Mouse (Mus musculus): ENCODE data around the gene Sirt6.
A peak's percentile ranks its signal among the peaks of the same experiment; 100 is the strongest.

Sirt6 gene

DNA sequence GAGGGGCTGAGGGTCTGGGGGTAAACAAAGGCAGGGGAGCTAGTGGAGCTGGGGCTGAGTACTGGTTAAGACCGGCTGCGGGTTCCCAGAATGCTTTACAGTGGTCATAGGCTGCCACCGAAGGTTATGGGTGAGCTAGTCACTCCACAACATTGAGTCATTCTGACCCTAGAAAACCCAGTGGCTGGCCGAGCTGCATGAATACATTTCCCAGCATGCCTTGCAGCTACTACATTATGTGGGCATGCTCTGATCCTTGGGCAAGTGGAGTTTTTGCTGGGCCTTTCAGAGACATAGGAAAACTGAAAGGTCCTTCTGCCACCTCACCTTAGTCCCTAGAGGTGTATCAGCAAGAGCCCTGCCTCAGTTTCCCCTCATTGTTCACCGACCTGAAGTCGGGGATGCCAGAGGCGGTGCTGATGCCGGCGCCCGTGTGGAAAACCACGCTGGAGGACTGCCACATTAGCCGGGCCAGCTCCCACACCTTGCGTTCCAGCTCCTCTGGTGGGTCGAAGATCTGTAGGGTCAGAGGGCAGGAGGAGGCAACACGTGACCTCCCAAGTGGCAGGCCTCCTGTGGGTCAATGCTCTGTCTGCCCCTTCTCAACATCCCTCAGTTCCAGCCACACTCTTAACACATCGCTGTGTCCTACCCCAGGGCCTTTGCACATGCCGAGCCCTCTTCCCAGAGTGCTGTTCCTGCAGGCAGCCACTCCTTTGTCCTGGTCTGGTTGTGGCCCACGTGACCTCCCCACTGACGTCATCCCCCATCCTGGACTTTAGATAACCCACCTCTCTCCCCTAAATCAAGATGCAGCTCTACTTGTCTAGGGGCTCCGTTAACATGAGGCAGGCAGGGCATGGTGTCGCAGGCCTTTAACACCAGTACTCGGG lies 1.2 kb downstream of the Sirt6 start:
- no peak for DNase-seq (ENCODE audit: low spot score in 2 of 2)

DNA sequence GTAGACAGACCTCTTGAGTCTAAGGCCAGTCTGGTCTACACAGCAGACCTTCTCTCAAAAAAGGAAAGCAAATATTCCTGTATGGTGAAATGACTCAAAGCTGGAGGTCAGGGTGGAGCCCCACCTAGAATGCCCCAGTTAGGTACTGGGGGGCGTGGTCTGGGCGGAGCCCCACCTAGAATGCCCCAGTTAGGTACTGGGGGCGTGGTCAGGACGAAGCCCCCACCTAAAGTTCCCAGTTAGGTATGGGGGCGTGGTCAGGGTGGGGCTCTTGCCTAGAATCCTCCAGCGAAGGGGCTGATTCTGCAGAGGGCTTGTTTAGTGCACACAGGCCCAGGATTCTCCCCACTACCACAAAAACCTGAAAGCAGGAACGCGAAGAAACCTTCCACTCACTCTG lies 4.2 kb downstream of the Sirt6 start:
- no peak for DNase-seq (ENCODE audit: low spot score in 2 of 2)

DNA sequence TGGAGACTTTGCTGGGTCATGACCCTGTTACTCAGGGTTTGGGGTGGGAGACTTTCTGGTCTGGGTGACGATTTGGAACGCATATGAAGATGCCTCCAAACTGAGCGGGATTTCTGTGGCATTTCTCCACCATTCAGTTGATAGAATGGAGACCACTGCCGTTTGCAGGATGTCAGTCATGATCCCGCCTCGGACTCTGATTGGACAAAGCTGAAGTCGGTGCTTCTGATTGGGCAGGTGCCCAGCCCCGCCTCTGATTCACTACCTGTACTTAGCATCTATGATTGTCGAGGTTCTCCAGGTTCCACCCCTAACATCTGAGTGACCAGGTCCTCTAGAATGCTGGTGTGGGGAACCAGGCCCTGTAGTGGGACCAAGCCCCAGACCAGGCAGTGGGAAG lies 6.8 kb downstream of the Sirt6 start:
- no peak for DNase-seq (ENCODE audit: low spot score in 2 of 2)

DNA sequence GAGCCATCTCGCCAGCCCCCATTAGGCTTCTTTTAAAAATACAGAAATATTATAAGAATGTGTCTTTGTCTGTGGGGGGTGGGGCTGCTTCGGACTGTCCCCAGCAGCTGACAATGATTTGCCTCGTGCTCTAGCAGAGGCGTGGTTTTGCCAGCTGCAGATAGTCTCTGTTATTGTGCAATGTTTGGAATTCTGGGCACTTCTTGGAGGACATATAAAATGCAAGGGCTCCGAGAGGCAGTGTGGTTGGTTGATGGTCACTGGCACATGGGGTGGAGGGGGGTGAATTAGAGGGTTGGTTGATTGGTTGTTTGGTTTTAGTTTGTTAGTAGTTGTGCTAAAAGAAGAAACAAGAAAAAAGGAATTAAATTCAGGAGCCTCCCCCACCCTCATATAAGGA lies 7.6 kb downstream of the Sirt6 start:
- DNase-seq (ENCODE audit: low spot score in 2 of 2) = no peak

DNA sequence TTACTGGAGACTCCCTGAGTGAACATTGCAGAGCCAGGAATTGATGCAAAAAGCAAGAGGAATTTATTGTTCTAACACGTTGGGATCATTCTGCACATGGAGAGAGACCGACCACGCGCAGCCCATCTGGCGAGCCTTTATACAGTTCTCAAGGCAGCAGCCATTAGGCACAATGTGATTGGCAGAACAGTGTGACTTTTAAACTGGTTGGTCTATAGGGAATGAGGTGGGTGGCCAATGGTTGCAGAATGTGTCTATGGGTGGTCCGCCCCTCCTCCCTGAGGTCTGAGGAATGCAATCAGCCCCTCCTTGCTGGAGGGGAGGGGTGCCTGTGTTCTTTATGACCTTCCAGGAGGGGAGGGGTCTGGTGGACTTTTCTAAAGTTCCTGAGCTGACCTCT lies 12.1 kb downstream of the Sirt6 start:
- DNase-seq (ENCODE audit: low spot score in 2 of 2) = no peak

DNA sequence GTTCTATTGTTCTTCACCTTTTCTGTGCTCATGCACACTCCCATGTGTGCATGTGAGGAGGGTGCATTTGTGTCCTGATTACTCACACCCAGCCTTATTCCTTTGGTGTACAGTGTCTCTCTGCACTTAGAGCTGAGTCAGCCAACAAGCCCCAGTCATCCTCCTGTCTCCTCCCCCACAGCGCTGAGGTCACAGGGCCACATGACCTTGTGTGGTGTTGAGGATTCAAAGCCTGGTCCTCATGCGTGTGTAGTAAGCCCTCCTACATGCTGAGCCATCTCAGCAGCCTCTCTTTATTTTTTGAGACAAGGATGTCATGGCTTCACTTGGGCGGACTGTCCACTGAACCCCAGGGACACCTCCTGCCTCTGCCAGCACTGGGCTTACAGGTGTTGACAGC lies 14.8 kb downstream of the Sirt6 start:
- no peak for DNase-seq (ENCODE audit: low spot score in 2 of 2)

DNA sequence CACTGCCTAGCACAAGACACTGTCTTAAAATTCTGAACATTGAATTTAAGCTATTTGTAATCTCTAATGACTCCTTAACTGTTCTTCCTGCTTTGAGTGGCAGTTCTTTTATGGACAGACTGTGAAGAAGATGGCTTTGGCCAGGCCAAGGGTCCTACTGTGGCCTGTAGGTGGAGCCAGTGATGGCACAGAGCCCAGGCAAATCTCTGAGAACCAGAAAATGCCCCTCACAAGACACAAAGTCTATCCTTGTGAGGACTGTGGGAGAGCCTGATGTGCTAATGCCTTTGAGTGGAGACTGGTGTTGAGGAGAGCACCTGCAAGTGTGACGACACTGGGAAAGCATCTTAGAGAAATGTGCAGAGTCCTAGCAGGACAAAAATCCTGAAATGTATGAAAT lies 19.3 kb downstream of the Sirt6 start:
- no peak for DNase-seq (ENCODE audit: low spot score in 2 of 2)

DNA sequence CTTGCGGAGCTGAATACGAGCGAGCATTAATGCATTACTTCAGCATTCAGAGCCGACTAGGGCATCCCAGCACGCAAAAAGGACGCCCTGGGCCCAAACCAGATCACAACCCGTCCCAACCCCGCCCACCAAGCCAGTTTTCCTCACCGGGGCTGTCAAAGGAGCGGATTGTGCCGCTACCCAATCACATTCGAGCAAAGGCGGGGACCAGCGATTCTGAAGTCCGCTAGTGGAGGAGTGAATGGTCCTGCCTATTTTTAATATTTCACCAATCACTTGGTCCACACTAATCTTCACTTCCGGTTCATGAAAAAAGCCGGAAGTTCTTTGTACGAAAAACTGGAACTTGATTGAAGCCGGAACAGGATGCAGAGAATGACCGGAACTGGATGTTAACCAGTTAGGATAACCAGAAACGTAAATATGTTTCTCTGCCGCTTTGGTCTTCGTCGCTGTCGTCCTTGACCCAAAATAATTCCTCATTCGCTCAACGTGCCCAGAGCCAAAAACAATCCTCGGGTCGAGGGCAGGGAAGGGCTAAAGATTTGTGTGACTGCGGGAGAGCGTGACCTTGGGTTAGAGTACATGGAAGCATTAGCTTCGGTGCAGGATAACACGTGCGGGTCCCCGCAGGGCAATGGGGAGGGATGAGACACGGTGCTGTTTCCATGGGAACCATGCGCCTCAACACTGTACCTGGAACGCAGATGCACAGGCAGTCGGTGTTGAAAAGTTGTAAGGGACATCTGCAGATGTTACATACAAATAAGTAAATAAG lies 21.4 kb downstream of the Sirt6 start, which contains the start of gene BC025920:
TSS of gene BC025920 (plus strand) at position 297 of the 778 bp plus-strand sequence.
- peak; percentile 92 to 93 for DNase-seq (ENCODE audit: low spot score in 2 of 2)

DNA sequence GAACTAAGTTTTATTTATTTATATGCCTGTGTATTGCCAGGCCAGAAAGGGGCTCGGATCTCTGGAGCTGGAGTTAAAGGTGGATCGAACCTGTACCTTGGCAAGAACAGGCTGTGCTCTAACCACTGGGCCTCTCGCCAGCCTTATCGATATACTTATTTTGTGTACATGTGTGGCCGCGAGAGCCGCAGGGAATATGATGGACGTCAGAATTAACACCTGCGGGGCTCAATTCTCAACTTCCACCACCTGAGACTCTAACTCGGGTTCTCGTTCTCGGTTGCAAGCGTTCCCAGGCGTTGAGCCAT lies 22.0 kb downstream of the Sirt6 start:
- no peak for DNase-seq (ENCODE audit: low spot score in 2 of 2)

DNA sequence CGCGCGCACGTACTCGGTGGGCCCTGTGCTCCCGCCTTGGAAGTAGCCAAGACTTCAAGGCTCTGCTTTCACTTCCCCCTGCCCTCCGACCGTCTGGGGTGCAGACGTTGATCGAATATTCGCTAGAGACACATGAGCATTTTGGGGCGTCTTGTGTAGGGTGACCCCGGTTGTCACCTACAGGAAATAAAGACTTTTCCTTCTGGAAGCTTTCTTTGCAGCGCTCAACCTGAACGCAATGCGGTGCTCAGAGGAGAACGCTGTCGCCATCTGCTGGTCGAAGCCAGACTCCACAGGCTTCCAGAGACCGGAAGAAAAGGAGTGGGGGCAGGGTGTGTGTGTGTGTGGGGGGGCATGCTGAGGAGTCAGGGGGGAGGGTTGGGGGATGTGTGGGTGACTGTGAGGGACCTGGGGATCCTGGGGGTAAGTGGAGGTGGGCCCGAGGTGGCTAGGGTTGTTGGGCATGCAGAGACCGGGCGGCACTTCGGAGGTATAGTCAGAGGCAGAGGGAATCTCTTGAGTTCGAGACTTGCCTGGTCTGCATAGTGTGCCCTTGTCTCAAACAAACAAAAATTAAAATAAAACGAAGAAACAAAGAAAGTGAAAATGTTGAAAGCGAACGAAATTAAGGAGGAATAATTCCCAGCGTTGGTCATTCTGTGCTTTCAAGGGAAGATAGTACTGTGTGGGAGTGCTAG lies 22.5 kb downstream of the Sirt6 start:
- DNase-seq (ENCODE audit: low spot score in 2 of 2) = peak in 1 of 2 experiments; percentile 85

DNA sequence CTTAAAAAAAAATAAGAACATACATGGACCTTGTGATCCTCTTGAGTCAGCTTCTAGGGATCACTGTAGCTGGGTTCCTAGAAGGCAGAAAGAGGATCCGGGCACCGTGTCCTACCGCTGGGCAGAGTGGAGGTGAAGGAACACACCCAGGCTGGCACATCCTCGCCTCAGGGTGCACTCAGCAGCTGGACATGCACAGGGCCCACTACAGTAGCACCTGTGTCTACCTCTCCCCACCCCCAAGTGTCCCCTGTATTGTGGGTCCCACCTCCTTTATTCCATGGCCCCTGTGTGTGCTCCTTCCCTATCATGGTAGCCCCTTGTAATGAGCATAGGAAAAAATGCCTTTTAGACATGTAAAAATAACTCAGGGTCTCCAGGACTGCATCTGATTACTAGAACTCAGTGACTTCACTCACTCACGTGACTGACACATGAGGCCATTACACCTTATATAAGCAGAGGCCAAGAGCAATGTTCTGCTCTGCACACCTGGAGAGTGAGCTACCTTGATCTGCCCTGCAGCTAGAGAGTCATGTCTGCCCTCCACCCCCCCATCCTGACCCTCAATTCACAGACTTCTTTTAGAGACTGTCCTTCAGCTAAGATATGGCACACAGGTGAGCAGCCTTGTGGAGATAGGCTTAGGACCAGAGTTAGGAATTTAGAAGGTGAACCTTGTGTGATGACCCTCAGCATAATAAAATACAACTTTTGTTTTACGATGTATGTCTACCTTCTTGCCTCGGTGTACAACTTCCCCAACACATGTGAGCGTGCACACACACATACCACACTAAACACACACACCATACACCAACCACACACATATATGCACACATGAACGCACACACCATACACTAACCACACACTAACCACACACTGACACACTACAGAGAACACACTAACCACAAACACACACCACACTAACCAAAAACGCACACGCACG lies 23.3 kb downstream of the Sirt6 start:
- no peak for DNase-seq (ENCODE audit: low spot score in 2 of 2)

DNA sequence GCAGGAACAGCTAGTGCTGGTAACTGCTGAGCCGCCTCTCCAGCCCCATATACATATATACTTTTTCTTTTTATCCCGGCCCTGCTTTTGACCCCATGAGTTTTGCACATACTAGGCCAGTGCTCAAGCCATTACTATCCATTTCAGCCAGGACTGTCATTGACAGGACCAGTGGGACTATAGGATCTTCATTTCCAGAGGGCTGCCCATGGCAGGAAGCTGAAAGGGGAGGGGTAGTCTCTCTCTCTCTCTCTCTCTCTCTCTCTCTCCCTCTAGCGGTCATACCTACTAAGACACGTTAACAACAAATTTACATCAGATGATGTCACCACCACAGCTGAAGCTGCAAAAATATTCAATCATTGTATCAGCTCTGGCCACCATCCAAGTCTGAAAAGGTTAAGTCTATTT lies 24.9 kb downstream of the Sirt6 start:
- no peak for DNase-seq (ENCODE audit: low spot score in 2 of 2)

DNA sequence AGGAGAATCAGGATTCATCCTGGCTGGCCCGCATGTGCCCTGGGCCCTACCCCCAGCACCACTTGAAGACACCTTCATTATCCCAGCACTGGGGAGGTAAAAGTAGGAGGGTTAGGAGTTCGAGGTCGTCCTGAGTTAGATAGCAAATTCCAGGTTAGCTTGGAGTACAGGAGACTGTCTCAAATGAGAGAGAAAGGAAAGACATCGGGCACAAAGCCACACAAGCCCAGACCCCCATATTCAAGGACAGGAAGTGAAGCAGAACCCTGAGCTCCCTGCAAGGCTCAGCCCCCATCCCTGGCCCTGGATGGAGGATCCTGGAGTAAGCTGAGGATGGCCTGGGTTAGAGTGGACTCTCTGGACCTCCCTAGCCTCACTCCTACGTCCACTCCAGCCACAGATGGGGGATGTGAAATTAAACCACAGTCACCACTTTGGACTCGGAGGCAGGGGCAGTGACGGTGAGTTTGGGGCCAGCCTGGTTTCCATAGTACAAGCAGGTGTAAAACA lies 26.1 kb downstream of the Sirt6 start:
- DNase-seq (ENCODE audit: low spot score in 2 of 2) = no peak

DNA sequence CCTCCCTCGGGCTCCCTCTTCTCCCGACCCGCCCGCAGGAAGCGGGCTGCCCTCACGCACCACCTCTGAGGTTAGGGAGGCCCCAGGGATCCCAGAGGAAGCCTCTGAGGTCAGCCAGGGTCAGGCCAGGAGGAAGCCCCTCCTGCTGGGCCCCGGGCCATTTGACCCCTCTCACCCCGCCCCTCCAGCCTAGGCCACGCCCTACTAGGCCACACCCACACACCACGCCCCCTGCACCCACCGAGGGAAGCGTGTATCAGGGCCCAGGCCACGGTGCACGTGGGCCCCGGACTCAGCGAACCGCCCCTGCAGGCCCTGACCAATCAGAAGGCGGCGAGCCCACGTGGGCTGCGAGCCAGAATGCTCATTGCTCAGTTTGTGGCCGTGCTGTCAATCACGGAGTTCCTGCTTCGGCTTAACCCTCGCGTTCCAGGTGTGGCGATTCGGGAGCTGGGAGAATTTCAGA lies 26.8 kb downstream of the Sirt6 start, which contains the start of gene Tle6:
TSS of gene Tle6 (minus strand) at position 336 of the 466 bp plus-strand sequence.
- peak; percentile 90 to 93 for DNase-seq (ENCODE audit: low spot score in 2 of 2)

DNA sequence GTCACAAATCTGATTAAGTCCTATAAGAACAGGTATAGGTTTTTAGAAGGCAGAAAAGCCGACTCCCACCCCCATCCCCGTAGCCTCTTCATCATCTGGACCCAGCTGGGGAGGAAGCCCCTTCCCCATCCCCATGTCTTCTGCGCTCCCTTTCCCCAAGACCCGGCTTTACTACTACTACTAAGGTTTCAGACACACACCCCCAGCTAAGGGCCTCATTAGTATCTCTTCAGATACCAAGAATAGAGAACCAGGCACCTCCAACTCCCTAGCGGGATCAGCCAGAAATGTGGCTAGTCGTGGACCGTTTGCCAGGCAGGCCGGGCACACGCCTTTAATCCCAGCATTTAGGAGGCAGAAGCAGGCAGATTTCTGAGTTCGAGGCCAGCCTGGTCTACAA lies 27.5 kb downstream of the Sirt6 start:
- no peak for DNase-seq (ENCODE audit: low spot score in 2 of 2)

DNA sequence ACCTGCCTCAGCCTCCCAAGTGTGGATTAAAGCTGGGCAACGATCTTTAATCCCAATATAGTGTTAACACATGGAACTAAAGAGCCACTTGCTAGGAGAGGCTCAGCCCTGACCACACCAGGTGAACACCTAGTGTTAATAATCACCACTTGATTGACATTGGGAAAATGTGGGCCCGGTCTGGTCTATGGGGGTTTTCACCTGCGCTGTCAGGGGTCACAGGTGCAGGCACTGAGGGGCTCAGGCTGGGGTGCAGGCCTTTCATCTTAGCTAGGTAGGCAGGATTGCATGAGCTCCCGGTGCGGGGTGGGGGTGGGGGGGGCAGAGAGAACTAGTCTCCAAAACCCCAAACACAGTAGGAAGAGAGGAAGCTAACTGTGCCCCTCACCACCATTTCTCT lies 28.0 kb downstream of the Sirt6 start:
- DNase-seq (ENCODE audit: low spot score in 2 of 2) = no peak

DNA sequence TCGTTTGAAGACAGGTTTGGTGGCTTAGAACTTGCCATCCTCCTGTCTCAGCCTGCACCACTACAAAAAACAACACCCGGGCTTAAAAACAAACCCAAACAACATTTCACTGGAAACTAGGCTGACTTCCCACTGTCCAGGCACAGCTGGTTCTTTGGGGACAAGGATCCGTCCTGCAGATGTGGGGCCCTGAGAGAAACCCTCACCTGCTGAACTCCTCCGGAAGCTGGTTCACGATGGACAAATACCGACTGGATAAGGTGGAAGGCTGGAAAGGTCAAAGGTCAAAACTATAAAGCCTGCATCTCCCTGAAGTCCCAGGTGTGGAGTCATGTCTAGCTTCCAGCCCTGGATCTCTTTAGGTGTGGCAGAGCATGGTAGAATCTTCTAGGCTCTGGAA lies 28.7 kb downstream of the Sirt6 start:
- DNase-seq (ENCODE audit: low spot score in 2 of 2) = no peak

DNA sequence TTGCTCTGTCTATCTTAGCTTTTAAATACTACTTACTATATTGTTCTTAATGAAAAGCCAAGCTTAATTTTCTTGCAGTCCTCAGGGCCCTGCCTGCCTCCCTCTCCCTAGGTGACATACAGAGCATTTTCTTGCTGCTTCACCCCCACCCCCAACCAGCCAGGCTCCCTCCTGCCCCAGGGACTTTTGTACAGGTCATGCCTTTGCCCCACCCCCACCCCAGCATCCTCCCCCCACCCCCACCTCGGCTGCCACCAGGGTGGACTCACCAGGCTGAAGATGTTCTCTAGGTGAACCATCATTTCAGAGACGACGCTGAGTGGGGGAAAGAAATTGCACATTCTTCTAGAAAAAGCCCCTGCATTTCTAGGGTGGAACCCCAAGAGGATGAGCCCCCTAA lies 29.3 kb downstream of the Sirt6 start:
- no peak for DNase-seq (ENCODE audit: low spot score in 2 of 2)

DNA sequence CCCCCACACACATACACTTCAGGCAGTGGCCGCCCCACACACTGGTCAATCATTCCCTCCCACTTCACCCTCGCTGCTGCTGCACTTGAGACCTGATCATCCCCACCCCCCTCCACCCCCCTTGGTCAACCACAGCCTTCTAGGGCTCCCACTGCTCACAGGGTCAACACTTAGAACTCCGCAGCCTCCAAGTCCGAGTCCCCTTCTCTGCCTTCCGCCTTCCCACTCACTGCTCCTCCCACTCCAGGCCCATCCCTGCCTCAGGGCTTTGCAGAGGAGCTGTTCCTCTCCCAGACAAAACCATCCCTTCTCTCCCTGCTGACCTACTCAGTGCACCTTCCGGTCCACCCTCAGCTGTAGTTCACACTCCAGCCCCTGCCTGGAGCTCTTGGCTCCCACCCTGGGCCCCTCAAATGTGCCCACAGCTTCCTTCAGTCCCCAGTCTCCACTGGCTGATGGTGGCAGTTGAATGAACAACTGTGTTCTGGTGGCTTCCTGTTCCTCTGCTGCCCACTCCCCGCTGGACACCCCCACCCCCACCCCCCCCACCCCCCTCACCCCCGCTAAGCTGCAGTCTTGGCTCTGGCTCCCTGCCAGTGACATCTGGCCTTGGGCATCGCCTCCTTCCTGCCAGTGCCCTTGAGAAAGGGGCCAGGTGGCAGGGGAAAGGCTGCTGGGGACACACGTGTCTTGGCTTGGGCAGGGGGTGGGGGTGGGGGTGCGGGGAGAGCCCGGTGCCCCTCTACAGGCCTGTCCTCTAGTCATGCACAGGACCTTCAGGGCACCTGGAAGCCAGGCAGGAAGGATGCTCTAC lies 30.3 kb downstream of the Sirt6 start:
- no peak for DNase-seq (ENCODE audit: low spot score in 2 of 2)

DNA sequence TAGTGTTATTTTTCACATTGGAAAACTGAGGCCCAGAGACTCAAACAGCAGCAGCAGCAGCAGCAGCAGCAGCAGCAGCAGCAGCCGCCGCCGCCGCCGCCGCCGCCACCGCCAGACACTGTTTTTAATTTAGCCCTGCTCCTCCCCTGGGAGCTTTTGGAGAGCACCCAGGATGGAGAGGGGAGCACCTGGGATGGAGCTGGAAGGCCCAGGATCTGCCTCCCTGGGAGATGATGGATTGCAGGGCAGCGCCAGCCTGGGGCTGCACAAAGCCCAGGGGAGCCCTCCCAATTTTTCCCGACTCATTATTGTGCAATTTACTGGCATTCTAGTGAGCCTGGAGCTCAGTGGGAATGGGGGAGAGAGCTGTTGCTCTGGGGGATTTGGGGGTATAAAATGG lies 31.0 kb downstream of the Sirt6 start:
- no peak for DNase-seq (ENCODE audit: low spot score in 2 of 2)

Measured in frontal cortex, postnatal 10 days (tissue).